Mouse (Mus musculus): Measurements from ENCODE around the gene Fam20a.

DNA sequence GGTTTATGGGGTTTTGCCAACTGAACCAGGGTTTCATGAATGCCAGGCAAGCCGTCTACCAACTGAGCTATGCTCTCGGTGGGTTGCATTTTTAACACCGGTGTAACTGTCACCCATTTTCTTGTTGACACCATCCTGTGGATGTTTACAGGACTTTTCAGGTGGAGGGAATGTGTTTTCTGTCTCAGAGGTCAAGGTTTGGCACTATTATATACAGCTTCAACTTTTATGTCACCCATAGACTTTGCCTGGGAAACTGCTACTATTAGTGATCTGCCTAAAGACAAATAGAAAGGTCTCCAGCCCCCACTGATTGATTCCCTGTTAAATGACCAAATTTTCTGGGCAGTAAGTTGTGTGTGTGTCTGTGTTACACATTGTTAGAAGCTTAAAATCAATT is 2.7 kb downstream of the Fam20a start:
- TF ChIP-seq CTCF (IDR thresholded peaks at IDR 0.05; ENCODE audit: low read depth, low read length) (no peak), POLR2A (IDR thresholded peaks at IDR 0.05; ENCODE audit: insufficient read depth, low read length) (no peak), EP300 (IDR thresholded peaks at IDR 0.05; ENCODE audit: insufficient read depth, low read depth, low read length) (no peak)

Data from ES-Bruce4 (cell line).